Mouse (Mus musculus) layer of hippocampus, adult 11-12 months (tissue): ENCODE results near the gene Phf24.

Experiments
- DNase-seq: peaks from one replicate; pipeline ENCODE4 v3.0.0; 2022; ENCODE audit warnings: low spot score

The Phf24 gene

DNA sequence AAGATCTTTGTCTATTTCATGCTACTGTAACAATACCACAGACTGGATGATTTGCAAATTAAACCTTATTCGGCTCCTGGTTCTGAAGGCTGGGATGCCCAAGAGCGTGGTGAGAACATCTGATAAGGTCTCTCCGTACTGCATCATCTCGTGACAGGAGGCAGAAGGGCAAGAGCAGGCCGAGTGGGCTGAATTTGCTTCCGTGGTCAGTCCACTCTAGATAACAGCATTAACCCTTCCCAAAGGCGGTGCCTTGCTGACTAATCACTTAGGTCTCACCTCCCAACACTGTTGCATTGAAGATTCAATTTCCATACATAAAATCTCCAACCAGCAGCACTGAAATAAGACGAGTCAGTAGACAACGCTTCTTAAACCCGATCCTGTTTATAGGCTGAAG is 3.1 kb upstream of the Phf24 start:
- no peak for DNase-seq

DNA sequence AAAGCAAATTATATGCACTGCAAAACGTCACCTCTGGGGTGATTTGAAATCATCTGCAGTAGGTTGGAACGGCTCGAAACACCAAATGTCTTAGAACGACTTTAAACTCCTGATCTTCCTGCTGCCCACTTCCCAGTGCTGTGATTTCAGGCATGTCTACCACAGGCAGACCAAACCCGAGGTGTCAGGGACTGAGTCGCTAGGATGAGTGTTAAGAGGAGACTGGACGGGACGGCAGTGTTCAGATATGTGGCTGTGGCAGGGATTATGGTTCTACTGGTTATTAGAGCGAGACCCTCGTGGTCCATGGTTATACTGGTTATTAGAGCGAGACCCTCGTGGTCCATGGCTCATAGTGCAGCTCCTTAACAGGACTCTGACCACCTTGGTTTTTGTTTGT is 1.1 kb upstream of the Phf24 start:
- DNase-seq: no peak

DNA sequence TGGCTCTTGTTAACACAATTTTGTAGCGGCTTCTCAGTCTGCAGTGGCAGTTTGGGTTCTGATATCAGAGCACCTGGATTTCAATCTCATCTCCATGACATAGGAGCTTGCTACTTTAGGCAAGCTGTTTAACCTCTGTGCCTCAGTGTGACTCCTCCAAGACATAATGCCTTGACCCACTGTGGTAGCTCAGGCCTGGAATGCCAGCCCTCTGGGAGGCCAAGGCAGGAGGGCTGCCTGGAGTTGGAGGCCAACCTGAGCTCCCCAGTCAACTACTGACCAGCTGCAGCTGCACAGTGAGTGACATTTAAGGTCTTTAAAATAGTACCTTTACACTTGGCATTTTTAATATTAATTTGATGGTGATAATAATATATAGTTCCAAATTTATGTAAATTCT is 494 bp upstream of the Phf24 start:
- DNase-seq: no peak

DNA sequence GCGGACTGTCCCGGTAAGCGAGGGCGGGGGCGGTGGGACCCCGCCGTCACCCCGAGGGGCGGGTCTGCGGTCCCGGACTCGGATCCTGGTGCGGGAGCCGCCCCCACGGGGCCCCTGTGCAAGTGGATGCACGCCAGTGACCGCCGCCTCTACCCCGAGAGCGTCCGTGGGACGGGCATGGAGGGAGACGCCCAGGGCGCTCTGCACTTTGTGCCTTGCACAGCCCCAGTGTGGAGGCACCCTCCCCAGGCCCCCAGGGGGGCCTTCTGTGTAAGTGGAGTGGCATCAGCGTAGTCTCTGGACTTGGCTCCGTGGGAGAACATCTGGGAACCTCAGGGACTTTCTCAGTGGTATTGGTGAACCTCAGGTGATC is 928 bp downstream of the Phf24 start:
- DNase-seq: no peak

DNA sequence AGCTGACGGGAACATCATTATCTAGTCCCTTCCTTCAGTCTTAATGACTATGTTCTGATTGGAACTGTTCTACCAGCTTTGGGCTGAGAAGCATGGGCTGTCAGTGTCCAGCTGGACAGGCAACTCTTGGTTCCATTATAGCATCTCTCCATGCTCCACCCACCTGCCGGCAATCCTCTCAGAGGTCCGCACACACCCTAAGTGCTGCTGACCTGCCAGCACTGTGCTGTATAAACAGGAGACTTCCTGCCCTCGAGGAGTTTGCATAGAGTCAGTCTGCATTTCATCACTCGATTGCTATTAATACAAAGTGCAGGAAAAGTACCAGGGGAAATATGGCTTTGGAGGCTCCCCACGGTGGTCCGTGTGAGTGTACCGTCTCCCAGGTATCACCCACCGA is 4.3 kb downstream of the Phf24 start:
- no peak for DNase-seq

DNA sequence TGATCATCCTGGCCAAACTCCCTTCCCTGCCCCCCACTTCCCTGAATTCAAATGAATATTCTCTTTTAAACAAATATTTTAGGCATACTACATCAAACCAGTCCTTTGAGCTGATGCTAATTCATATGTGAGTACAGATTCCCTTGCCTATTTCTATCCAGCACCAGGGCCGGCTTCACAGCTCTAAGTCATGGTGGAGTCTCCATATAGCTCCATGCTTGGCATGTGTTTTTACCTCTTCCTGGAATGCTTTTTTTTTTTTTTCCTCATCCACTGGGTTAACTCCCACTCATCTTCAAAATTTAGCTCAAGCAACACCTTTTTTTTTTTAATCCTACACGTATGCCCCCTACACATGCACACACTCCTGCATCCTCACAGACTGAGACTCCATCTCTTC is 5.1 kb downstream of the Phf24 start:
- no peak for DNase-seq

DNA sequence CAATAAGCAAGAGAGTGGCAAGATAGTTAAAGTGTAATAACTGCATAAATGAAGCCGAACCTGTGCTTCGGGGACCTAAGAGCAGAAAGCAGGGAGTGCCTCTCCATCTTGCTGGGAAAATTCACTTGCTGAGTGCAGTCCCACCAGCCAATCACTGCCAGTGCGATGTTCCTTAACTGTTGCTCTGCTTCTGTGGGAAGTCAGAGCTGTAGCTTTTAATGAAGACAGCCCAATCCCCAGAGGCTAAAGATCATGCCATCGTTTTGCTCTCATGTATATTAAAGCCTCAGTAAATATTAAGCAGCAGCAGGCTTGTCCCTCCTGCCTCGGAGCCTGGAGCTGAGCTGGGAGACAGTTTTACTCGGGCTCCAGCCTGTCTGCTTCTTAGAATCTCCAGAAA is 5.6 kb downstream of the Phf24 start:
- no peak for DNase-seq

DNA sequence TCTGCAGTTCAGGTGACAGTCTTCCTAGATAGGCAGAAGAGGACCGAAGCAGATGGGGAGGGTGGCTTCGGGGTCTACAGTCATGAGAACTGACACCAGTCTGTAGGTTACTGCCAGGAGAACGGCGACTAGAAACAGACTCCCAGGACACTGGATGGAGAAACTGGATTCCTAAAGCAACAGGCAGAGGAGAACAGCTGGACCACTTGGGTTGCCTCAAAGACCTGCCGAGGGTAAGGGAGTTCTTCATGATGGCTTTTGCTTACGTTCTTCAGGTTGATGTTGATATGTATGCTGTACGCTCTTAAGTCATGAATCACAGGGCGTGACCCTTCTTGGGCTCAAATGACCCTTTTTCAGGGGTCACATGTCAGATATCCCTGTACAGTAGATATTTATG is 6.0 kb downstream of the Phf24 start:
- no peak for DNase-seq

DNA sequence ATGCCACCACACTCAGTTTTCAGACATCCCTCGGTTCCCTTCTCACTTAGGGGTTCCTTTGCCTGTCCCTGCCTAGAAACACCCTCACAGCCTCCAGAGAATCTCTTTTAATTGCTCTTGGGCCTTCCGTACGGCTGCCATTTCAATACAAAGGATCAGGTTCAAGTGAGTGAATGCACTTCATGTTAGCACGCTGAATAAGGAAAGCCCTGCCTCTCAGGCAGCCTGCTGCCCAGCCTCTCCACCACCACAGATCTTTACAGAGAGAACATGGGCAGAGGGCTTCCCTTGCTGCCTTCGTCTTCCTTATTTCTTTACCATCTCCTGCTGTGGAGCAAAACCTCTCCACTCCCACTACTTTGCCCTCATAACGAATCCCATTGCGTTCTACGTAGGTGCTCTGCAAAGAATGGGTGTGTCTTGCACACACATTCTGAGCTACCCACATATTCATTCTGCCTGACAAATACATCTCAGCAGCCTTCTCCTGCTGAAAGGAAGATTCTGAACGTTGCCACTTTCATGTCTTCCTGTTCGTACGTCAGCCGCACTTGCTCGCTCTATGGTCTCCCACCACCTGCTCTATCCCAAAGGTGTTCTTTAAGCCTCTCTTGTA is 7.7 kb downstream of the Phf24 start:
- no peak for DNase-seq

DNA sequence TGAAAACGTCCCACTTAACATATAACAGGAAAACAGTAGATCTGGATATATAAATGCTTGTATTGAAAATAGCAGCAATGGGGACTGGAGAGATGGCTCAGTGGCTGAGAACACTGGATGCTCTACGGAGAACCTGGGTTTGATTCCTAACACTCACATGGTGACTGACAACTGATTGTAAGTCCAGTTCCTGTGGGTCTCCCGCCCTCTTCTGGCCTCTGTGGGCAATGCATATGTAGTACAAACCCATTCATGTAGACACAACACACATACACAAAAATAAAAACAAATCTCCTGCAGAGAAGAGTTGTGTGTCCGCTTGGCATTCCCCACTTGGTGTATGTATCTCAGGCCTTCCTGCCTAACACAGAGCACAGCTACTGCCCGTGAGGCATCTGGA is 11.7 kb downstream of the Phf24 start:
- no peak for DNase-seq

DNA sequence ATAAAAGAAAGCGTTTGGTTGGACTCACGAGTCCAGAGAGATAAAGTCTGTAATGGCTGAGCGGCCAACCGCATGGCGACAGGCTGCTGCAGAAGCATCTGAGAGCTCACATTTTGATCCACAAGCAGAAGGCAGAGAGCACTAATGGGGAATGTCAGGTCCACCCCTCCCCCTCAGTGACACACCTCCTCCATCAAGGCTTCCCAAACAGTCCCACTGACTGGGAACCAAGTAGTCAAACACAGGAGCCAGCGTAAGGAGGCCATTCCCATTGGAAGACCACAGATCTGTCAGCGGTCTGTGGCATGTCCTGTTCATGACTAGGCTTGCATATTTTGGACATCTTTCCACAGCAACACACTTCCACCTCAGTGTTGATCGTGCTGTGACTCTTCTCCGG is 12.5 kb downstream of the Phf24 start:
- no peak for DNase-seq

DNA sequence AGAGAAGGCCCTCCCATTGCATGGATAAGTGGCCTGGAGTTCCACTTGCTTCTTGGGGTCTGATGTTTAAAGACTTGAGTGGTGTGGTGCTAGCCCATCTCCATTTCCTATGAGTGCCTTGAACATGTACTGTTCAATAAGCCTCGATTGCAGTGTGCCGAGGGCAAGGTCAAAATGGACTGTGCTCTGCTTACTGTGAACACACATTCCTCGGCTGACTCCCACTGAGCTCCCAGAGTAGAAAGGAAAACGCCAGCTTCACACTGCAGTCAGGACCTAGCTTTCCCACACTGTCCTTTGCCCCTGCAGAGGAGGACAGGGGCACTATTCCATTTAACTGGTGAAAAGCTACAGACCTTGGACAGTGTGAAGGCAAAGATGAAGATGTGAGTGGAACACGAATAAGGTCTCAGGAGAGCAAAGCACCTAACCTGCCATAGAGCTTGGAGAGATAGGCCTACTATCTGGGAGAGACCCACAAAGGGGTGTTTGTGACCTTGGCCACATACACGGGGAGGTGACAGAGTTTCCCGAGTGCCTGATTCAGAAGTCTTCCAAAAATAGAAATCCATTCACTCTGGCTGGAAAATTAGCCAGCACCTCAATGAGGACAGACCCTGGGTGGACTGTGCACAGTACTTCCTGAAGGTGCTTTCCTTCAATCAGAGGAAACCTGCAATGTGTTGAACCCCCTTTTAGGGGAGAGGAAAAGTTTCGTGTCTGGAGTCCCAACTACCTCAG is 15.9 kb downstream of the Phf24 start:
- DNase-seq: no peak

DNA sequence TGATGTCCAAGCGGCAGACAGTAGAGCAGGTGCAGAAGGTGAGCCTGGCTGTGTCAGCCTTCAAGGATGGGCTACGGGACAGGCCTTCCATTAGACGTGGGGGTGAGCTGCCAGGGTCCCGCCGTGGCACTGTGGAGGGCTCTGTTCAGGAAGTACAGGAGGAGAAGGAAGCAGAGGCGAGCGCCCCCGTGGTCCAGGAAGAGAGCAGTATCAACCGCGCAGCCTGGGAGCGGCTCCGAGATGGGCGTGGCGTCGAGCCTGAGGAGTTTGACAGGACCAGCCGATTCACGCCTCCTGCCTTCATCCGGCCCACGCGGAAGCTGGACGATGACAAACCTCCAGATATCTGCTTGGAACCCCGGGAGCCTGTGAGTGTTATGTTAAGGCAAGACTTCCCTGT is 17.2 kb downstream of the Phf24 start:
- DNase-seq: no peak

DNA sequence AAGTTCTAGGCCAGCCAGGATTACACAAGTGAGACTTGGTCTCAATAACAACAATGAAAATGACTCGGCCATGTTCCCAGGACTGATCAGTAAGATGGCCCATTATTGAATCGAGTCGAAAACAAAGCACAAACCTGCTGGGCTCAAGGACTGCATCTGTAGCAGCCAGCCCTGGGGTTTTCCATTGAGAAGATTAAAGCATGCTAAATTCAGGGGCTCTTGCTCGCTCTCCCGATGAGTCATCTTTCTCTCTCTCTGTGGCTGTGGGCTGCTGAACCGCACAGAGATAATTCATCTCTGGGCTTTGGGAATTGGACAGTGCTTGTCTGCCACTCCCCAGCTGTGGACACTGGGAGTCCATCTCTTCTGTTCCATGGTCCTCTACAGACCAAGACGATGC is 24.9 kb downstream of the Phf24 start:
- DNase-seq: no peak

DNA sequence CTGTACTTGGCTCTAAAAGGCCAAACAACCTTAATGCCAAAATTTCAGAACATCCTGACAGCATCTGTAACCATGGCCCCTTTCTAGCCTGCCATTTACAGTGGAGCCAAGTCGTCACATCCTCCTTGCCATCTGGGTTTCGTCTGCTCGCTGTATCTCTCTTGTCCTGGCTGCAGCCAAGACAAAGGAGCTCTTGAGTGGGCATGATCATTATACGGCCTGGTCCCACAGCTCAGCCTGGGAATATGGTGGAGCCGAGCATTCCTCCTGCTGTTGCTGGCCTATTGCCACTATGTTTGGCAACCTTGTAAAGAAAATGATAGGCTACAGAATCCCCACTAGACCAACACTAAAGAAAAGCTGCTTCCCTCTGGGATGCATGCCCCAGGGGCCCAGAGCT is 26.9 kb downstream of the Phf24 start:
- no peak for DNase-seq

DNA sequence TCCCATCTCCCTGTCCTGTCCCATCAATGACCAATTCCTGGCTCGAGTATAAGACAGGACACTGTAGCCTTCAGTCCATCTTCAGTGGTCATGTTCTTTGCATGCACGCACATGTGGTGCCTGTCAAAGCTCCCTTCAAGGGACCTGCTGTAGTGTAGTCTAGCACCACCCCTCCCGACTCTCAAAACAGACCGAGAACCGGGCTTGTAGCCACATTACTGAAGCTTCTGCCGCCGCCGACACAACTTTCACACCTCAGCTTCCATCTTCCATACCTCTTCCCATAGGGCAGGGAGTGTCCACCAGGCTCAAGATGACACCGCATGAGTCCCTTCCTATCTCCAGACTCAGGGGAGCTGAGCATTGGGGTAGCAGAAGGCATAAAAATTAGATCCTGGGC is 27.7 kb downstream of the Phf24 start:
- DNase-seq: no peak

DNA sequence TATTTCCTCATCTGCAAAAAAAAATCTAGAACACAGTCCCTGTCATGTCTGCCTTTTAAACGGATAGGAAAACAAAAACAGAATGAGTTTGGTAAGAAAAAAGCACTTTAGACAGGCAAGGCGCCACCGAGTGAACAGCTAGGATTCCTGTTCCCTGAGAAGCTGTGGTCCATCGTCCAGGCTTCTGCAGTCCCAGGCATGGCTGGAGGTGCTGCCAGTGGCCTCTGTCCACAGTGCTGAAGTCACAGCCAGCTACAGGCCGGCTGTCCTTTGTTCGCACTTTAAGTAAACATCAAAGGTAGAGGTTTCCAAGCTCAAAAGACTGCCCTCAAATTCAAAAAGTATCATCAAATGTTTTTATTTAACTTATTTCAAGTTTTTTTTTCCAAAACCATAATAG is 28.6 kb downstream of the Phf24 start:
- DNase-seq: no peak

DNA sequence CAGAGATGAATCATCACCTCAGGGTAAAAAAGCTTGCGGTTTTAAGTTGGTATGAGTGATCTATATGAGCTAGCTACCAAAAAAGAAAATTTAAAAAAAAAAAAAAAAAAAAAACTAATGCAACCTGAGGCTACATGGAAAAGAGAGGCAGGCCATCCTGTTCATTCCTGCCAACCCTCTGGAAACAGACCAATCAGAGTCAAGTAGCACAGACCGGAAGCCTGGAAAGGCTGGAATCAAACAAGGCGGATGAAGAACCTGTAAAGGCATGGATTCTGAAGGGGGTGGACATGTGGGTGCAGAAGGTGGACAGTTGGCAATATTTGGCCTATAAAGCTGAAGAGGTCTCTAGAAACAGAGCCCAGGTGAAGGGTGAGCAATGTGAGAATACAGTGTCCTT is 29.0 kb downstream of the Phf24 start:
- no peak for DNase-seq

DNA sequence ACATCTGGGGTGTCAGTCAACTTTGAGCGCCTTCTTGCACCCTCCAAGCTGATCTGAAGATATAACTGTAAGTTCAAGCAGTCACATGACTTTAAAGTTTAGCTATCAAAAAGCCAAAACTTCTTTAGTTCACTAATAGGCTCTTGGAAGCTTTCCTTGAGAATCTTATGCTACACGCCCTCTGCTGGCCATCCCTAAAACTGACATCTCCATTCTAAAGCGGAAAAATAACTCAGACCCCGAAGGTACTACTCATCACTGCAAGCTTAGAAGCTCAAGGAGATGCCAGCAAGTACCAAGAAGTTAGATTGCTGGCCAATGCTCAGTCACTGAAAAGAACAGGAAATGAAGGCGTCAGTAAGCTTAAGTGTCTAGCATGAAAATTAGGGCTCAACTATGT is 29.5 kb downstream of the Phf24 start:
- peak; percentile 81 for DNase-seq

DNA sequence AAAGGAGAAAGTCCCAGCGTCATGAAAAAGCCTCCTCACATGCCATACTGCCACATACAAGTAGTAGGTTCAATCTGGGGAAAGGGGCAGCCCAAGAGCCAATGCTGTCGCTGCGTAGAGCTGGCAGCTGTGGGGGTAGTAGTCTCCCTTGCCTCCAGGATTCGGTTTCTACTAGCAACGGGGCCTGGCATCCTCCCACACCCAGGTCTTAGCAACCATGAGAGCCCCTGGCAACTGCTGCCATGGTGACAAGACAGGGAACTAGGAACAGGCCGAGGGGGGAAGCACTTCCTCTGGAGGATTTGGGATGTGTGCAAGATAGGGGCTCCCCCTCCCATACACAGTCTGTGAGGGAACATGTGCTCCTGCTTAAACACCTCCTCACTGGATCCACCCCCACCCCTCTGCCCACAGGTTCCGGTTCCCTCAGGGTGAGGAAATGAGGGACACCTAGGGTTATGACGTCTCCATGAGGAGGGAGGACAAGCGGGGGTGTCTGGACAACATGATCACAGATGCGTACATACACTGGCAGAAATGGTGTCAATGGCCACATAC is 30.4 kb downstream of the Phf24 start:
- peak; percentile 93 for DNase-seq

DNA sequence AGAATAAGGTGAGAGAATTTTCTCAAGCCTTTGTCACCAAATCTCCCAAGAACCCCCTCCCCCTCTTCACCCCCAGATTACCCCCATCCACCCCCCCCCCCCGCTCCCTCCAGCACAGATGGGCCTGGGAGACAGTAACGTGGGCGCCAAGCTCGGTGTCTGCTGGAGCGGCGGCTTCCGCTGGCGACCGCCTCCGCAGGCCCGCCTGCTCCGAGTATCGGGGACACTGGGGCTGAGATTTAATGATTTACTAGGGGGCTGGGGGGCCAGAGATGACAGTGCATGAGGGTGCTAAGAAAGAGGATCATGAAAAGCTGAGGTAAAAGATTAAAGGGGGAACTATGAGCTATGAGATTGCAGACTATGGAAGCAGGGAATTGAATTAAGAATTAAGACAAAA is 32.1 kb downstream of the Phf24 start:
- DNase-seq: peak; percentile 60

DNA sequence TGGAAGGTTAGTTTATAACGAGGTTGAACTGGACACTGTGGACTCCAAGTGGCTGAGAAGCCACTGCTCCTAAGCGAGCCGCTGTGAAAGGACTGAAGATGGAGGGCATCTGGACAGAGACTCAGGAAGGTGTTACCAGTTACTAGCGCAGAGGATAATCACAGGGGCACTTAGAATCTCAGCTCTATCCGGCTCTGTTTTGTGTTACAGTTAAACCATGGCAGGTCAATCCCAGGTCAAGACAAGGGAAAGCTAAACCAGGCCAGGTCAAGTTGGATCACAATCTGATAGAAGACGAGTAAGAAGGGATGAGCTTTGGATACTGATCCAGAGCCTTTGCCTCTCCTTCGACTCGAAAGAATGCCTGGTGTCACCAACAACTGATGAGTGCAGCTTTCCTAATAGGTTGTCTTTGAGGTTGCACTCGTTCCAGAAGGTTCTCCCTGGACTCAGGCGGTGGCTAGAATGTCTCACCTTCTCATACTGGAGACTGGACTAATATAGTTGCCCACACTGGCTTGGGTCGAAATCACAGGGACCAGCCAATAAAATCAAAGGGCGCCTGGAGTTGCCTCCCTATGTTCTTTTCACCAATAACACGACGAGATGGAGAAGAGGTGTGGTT is 32.7 kb downstream of the Phf24 start:
- DNase-seq: no peak

DNA sequence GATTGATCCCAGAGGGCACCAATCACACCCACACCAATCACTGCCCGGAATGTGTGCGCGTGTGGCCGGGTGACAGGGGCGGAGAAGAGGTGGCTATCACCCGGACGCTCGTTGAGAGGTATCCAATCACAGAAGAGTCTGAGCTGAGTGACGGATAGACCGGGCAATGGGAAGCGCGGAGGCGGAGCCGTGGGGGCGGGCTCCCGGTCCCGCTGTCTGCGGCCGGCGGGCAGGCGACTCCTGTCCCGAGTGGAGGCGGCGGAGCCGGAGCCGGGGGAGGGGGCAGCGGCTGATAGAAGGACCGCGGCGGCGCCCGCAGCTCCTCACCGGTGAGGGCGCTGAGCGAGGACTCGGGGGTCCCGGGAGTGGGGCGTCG is 33.2 kb downstream of the Phf24 start, which contains the start of gene Dnajb5:
Gene Dnajb5, plus strand, starts transcription at position 139 of the 376 bp plus-strand sequence.
- DNase-seq: peak; percentile 99
